19 mouse cellular contexts compared by ENCODE assay signal in genomic region chr7:68679770-68680169, GRCm38 (mm10).
DNase-seq lines count a peak whose midpoint lies in the region; ATAC-seq and TF ChIP-seq lines count a peak whose summit lies in the region.
"Had no signal": no experiment of that assay in that cellular context is flagged by ENCODE, and none has a peak within 500 bp of the region (broad histone marks: within the 10 kb centered on the region; RNA-seq: fewer than 3 reads in every experiment).

No protein-coding gene starts in this region.

- TF ChIP-seq CTCF in forebrain, postnatal 0 days (IDR thresholded peaks at IDR 0.05; ENCODE audit: low read depth): no peak

- H3K9me3 ChIP-seq in forebrain, embryonic 13.5 days (replicated peaks): no peaks in the 10 kb centered on the region
- no peaks in the 10 kb centered on the region for H3K9me3 ChIP-seq in forebrain, postnatal 0 days (ENCODE audit: low read length)
- no peaks in the 10 kb centered on the region for H3K9me3 ChIP-seq in midbrain, embryonic 13.5 days
- no peaks in the 10 kb centered on the region for H3K9me3 ChIP-seq in midbrain, embryonic 10.5 days (replicated peaks)
- no peaks in the 10 kb centered on the region for H3K9me3 ChIP-seq in forebrain, embryonic 15.5 days
- H3K9me3 ChIP-seq: embryonic facial prominence, embryonic 13.5 days; heart, embryonic 10.5 days; hindbrain, embryonic 15.5 days had no signal

- WGBS in forebrain, embryonic 13.5 days: 68% methylated on average over 3 of the region's 3 CpGs
- WGBS in forebrain, postnatal 0 days: 47% methylated on average over 3 of the region's 3 CpGs
- WGBS in midbrain, embryonic 13.5 days: 77% methylated on average over 3 of the region's 3 CpGs
- 89% methylated on average over 3 of the region's 3 CpGs for WGBS in midbrain, embryonic 10.5 days
- 47% methylated on average over 3 of the region's 3 CpGs for WGBS in forebrain, embryonic 15.5 days

- H3K4me1 ChIP-seq in forebrain, embryonic 13.5 days: peaks cover 23% of the 10 kb centered on the region
- no peaks in the 10 kb centered on the region for H3K4me1 ChIP-seq in forebrain, postnatal 0 days (ENCODE audit: insufficient read depth)
- H3K4me1 ChIP-seq in midbrain, embryonic 13.5 days (replicated peaks): peaks cover 13% of the 10 kb centered on the region; the same call in 1 of the 2 replicates
- no peaks in the 10 kb centered on the region for H3K4me1 ChIP-seq in midbrain, embryonic 10.5 days
- peaks cover 20% of the 10 kb centered on the region for H3K4me1 ChIP-seq in forebrain, embryonic 15.5 days
- H3K4me1 ChIP-seq: embryonic facial prominence, embryonic 13.5 days; heart, embryonic 10.5 days; hindbrain, embryonic 15.5 days had no signal

- H3K27me3 ChIP-seq in forebrain, embryonic 13.5 days: no peaks in the 10 kb centered on the region
- no peaks in the 10 kb centered on the region for H3K27me3 ChIP-seq in forebrain, postnatal 0 days (ENCODE audit: insufficient read depth, low read length)
- no peaks in the 10 kb centered on the region for H3K27me3 ChIP-seq in midbrain, embryonic 13.5 days
- H3K27me3 ChIP-seq in midbrain, embryonic 10.5 days (ENCODE audit: low read depth, poor library complexity, severe bottlenecking): no peaks in the 10 kb centered on the region
- no peaks in the 10 kb centered on the region for H3K27me3 ChIP-seq in forebrain, embryonic 15.5 days
- H3K27me3 ChIP-seq: embryonic facial prominence, embryonic 13.5 days; hindbrain, embryonic 15.5 days had no signal

- no peak overlapping the region for H3K9ac ChIP-seq in forebrain, embryonic 13.5 days
- H3K9ac ChIP-seq in forebrain, postnatal 0 days: no peak overlapping the region
- no peak overlapping the region for H3K9ac ChIP-seq in midbrain, embryonic 13.5 days (replicated peaks)
- no peak overlapping the region for H3K9ac ChIP-seq in forebrain, embryonic 15.5 days (replicated peaks)
- H3K9ac ChIP-seq: embryonic facial prominence, embryonic 13.5 days; hindbrain, embryonic 15.5 days had no signal

- H3K4me2 ChIP-seq in forebrain, embryonic 13.5 days: no peak overlapping the region
- H3K4me2 ChIP-seq in forebrain, postnatal 0 days (ENCODE audit: low read depth): no peak overlapping the region
- no peak overlapping the region for H3K4me2 ChIP-seq in midbrain, embryonic 13.5 days (replicated peaks)
- no peak overlapping the region for H3K4me2 ChIP-seq in forebrain, embryonic 15.5 days (replicated peaks)
- H3K4me2 ChIP-seq: embryonic facial prominence, embryonic 13.5 days; hindbrain, embryonic 15.5 days had no signal

- no peaks in the 10 kb centered on the region for H3K36me3 ChIP-seq in forebrain, embryonic 13.5 days (ENCODE audit: poor library complexity, severe bottlenecking)
- H3K36me3 ChIP-seq in forebrain, postnatal 0 days (ENCODE audit: insufficient read depth): no peaks in the 10 kb centered on the region
- H3K36me3 ChIP-seq in midbrain, embryonic 13.5 days: no peaks in the 10 kb centered on the region
- H3K36me3 ChIP-seq in midbrain, embryonic 10.5 days: no peaks in the 10 kb centered on the region
- no peaks in the 10 kb centered on the region for H3K36me3 ChIP-seq in forebrain, embryonic 15.5 days
- H3K36me3 ChIP-seq: embryonic facial prominence, embryonic 13.5 days; heart, embryonic 10.5 days; hindbrain, embryonic 15.5 days had no signal

- H3K4me3 ChIP-seq in forebrain, embryonic 13.5 days: no peak overlapping the region
- H3K4me3 ChIP-seq in forebrain, postnatal 0 days (ENCODE audit: low read depth, low read length): no peak overlapping the region
- no peak overlapping the region for H3K4me3 ChIP-seq in midbrain, embryonic 13.5 days (replicated peaks)
- H3K4me3 ChIP-seq in midbrain, embryonic 10.5 days: no peak overlapping the region
- H3K4me3 ChIP-seq in forebrain, embryonic 15.5 days: no peak overlapping the region
- H3K4me3 ChIP-seq: embryonic facial prominence, embryonic 13.5 days; heart, embryonic 10.5 days; hindbrain, embryonic 15.5 days had no signal

- peak; percentile 68 for ATAC-seq in forebrain, embryonic 13.5 days
- ATAC-seq in forebrain, postnatal 0 days: no peak
- no peak for ATAC-seq in midbrain, embryonic 13.5 days
- peak; percentile 46; the same call in 1 of the 2 replicates for ATAC-seq in forebrain, embryonic 15.5 days (replicated peaks)
- ATAC-seq: inflammation-experienced regulatory T-cells, adult 6 months had no signal

- H3K27ac ChIP-seq in forebrain, embryonic 13.5 days: no peak overlapping the region
- no peak overlapping the region for H3K27ac ChIP-seq in forebrain, postnatal 0 days (ENCODE audit: low read depth, low read length)
- H3K27ac ChIP-seq in midbrain, embryonic 13.5 days: 0 out of 2 replicates have a peak overlapping the region, but pooled peaks have one; percentile 19
- H3K27ac ChIP-seq in midbrain, embryonic 10.5 days (replicated peaks): no peak overlapping the region
- no peak overlapping the region for H3K27ac ChIP-seq in forebrain, embryonic 15.5 days (replicated peaks)
- H3K27ac ChIP-seq: embryonic facial prominence, embryonic 13.5 days; heart, embryonic 10.5 days; hindbrain, embryonic 15.5 days had no signal

- DNase-seq in forebrain, postnatal 0 days: no peak
- DNase-seq in midbrain, embryonic 10.5 days (ENCODE audit: low spot score): no peak
- no peak for DNase-seq in embryo, embryonic 10 days (ENCODE audit: low spot score)
- DNase-seq in right cerebral cortex, postnatal 25 days: no peak
- DNase-seq: adrenal gland, postnatal 10 days; cerebellum, adult 11-12 months; cerebellum, adult 9-10 months; cerebellum, postnatal 25 days; gastrocnemius, postnatal 10 days; heart, adult 18-20 months; heart, postnatal 10 days; heart, postnatal 4 days had no signal

Comparison
In these comparisons a context has a peak if more than half of its experiments do, and no peak if none do; other contexts are left out.
1. ATAC-seq: peak in forebrain, embryonic 13.5 days (single experiment) and forebrain, embryonic 15.5 days (single experiment); none in forebrain, postnatal 0 days (single experiment) and midbrain, embryonic 13.5 days (single experiment).